Mouse (Mus musculus): Measurements from ENCODE around the gene G3bp1. TPM values are rescaled to one million over a fixed set of nuclear protein-coding genes. Genes with fewer than 3 reads are reported as not detected.

G3bp1 gene
- polyA plus RNA-seq, 1 experiment from 2014 or later: 86.6 TPM

Small RNA genes within 50 kb of the gene (microRNA-seq; reads per million reads assigned to microRNA genes)
- gene Mir7652: not detected

Other genes with a start within 250 kb of the G3bp1 start
- gene Fat2, start 133.1 kb upstream of the G3bp1 start, polyA plus RNA-seq (2015; fragmentation: Nextera tagmentation; extraction: Ambion mirVana): 0.36 and 0.45 TPM in 2 replicates
- 616 and 724 TPM in 2 replicates for gene Sparc, start 46.5 kb upstream of the G3bp1 start, polyA plus RNA-seq (2015; fragmentation: Nextera tagmentation; extraction: Ambion mirVana)
- 251 and 264 TPM in 2 replicates for gene Atox1, start 8.4 kb upstream of the G3bp1 start, polyA plus RNA-seq (2015; fragmentation: Nextera tagmentation; extraction: Ambion mirVana)
- 2.5 and 2.8 TPM in 2 replicates for gene Glra1, start 138.5 kb downstream of the G3bp1 start, polyA plus RNA-seq (2015; fragmentation: Nextera tagmentation; extraction: Ambion mirVana)

All from hindbrain, embryonic 16.5 days (tissue).